Mouse (Mus musculus): ENCODE data around the gene Filip1l.

Gene Filip1l

GRCm38 (mm10) chr16:57437523-57438287 lies 84.8 kb downstream of the Filip1l start:
- DNase-seq, result no peak

DNA sequence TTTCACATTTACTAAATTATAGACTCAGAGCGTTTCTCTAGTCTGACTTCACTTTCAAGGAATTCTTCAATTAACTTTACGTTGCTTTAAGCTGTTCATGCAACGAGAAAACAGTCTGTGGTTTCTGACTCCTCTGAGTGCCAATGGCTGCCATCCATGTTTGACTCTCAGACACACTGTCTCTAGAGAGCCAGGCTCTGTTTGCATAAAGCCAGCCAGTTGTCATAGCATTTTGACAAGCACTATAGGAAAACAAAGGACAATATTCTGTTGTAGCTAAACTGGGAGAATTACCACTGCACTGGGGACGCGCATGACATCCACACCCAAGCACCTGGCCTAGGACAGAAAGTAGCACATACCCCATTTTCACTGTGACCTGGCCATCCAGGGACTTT lies 85.4 kb downstream of the Filip1l start:
- DNase-seq, result no peak

- no peak for DNase-seq
Measured at GRCm38 (mm10) chr16:57439206-57439605, 86.3 kb downstream of the Filip1l start.

DNA sequence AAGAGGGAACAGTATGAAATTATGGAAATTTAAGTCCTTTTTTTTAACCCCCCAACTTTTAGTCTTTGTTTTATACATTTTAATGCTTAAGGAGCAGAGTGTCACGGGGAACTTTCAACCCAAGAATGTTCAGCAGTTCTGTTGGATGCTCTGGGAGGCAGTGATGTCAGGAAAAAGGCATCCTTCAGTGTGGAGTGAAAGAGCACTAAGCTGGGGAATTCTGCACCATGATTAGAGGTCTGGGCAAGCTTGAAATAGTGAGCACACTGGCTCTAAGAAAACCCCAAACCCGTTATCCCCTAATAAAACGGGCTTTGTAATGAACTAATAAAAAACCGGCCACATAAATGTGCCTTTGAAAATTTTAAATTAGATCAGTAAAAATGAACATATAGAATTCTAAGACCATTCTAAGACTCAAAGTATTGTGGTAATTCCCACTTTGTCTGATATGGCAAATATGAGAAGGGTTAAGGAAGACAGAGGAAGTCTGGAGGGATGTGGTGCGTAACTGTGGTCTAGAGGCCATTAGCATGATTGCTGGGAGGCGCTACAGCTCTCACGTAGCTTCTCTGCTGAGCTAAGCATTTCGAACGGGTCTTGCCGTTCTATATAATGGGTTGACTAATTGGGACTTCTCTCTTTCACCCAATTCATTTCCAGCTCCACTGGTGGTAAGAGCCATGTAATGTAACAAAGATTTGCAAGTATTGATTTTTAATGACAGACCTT lies 88.0 kb downstream of the Filip1l start:
- no peak for DNase-seq

GRCm38 (mm10) chr16:57445096-57446094 lies 92.5 kb downstream of the Filip1l start:
- DNase-seq, result no peak

DNA sequence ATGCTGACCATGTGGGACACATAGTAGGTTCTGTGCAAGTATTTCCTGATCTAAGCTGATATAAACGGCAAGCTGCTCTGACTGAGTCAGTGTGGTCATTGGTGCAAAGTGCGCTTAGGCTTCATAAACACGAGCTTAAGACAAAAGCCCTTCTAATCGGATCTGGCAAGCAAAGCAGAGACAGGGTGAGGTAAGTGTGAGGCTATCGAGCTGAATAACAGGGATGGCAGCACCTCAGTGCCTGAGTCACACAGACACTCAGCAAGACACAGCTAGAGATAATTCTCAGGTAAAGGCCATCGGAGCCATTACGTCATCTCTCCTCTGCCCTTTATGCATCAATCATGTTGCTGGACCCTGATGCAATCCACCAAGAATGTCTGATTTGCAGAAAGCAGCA lies 100.1 kb downstream of the Filip1l start:
- DNase-seq, result no peak

GRCm38 (mm10) chr16:57454106-57454763 lies 101.3 kb downstream of the Filip1l start:
- DNase-seq, result no peak

- no peak for DNase-seq
Measured at GRCm38 (mm10) chr16:57455573-57455972, 102.7 kb downstream of the Filip1l start.

- no peak for DNase-seq
Measured at GRCm38 (mm10) chr16:57456003-57456402, 103.1 kb downstream of the Filip1l start.

GRCm38 (mm10) chr16:57465386-57465913 lies 112.6 kb downstream of the Filip1l start:
- DNase-seq, result no peak

- no peak for DNase-seq
Measured at GRCm38 (mm10) chr16:57469301-57469700, 116.4 kb downstream of the Filip1l start.

- DNase-seq, result no peak
Measured at GRCm38 (mm10) chr16:57469869-57470268, 117.0 kb downstream of the Filip1l start.

DNA sequence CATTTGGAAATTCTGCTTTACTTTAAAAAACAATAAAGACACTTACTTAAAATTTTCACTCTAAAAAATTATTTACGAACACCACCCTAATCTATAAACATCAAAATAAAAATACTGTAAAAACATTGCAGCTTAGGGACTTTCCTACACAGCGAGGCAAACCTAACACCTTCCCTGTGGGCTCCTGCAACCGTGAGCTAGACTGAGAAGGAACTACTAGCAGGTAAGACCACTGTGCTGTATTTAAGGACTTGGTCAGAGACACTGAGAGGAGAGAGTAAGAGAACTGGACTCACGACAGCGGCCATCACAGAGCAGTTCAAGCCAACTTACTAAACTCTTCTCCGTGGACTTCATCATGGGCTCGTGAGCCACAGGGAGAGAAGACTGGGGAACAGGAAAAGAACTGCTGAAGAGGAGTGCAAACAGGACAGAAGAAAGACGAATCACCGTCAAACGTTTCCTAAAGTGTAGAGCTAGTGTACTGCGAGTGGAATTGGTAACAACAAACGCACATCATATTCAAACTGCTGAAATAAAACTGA lies 117.5 kb downstream of the Filip1l start:
- DNase-seq, result no peak

GRCm38 (mm10) chr16:57471071-57471470 lies 118.2 kb downstream of the Filip1l start:
- DNase-seq, result no peak

DNA sequence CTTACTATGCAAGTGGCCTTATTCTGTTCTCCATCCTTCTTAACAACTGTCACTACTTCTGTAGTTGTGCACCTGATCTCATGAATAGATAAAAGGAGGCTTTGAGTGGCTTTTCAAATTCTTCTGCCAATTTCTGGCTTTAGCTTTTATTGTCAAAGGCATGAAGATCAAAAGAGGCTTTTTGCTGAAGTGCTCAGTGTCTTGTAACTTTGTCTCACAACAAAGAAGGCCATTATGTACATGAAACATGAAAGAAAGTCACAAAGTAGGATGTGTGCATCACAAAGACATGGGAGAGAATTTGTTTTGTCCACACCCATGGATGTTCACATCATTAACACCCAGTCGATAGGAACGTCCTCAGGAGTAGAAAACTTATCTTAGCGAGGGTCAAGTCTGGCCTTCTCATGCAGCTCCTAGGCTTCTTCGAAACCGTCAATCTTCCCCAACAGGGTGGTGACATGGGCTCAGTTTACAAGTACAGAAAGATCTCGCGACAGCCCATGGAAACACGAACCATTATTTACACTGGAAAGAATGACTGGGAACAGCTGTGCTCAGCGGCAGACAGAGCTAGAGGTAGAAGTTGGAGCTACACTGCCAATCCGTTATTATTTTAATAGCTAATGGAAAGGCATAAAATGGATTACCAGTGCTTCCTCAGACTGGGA lies 120.7 kb downstream of the Filip1l start:
- DNase-seq, result no peak

DNA sequence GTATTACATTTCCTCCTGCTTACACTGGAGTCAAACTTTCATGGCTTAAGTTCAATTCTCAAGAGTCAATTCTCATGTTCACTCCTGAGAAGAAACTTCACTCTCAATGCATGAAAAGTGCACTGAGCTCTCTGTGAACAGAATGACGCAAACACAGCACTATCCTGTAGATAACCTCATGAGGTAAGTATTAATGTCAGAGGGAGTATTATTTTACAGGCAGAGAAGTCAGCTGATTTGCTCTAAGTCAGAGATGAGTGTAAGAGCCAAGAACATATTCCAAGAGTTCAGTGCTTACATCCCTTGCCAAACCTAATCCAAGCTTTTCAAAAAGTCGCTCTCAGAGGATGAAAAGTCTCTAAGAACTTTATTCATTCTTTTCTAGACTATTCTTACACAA lies 125.6 kb downstream of the Filip1l start:
- DNase-seq, result no peak

GRCm38 (mm10) chr16:57479776-57480175 lies 126.9 kb downstream of the Filip1l start:
- DNase-seq, result no peak

- DNase-seq, result no peak
Measured at GRCm38 (mm10) chr16:57482264-57482663, 129.4 kb downstream of the Filip1l start.

DNA sequence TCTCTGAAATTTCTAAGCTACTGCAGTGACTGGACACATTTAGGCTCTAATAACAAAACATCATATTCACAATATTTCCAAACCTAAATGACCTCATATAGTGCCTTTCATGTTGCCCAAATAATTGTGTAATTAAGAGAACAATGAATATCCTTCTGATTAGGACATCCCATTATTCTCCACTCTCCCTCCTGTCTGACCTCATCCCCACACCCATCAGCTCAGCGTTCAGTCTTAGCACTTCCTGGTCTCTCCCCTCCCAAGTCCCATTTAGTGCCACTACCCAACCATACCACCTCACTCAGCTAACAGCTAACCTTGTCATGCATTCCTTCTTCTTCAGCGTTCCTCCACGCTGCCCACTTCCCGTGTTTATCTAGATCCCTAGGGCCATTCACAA lies 130.0 kb downstream of the Filip1l start:
- DNase-seq, result no peak

DNA sequence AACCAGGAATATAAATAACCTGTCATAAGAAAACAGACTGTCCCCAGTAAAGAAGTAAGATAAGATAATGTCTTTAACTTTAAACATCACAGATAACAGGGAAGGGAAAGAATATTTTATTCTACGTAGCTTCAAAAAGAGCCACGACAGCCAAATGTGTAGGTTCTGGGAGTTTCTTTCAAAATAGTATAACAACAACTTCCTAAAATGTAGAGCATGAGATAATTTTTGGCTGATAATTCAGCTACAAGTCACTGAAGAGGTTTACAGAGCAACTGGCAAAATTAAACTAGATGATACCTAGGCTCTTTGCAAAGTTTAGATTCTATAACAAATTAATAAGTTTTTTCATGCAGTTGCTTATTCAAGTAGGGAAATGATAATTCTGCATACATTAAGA lies 130.6 kb downstream of the Filip1l start:
- no peak for DNase-seq

- DNase-seq, result no peak
Measured at GRCm38 (mm10) chr16:57484043-57484795, 131.3 kb downstream of the Filip1l start.
